Mouse (Mus musculus) brain, adult 2 months (tissue): ENCODE measurements at regions not wholly inside any gene's neighbourhood (a gene's known extent, or its start where the extent isn't known, plus 50 kb on each side); places are given as distances from the start of the nearest gene placed in this dataset.

Experiments
- DNase-seq: peaks from one replicate; pipeline ENCODE4 v3.0.0; 2011; ENCODE audit warnings: low read depth, low spot score

DNA sequence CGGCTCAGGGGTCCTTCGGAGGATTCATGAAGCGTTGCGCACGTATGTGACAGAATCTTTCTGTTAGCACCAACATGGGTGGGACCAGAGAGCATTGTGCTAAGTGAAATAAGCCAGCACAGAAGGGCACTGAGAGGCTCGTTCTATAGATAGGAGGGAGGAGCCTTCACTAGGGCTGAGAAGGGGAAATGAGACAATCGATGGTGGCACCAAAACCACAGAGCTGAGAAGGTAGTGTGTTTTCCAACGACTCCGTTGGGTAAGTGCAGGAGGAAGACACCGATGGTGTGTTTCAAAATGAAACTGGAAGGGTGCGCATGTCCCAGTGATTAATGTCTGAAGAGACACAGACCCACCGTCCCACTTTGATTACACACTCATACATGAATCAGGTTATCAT, 54.7 kb upstream of the Krtap11-1 start:
- DNase-seq = no peak

GRCm38 (mm10) chr16:89625253-89625652, 54.3 kb upstream of the Krtap11-1 start:
- no peak for DNase-seq
